Mouse (Mus musculus) E14TG2a.4 (cell line): ENCODE measurements around the gene Kif26b.

Experiments used
- CTCF ChIP-seq: conservative IDR thresholded peaks from 2 replicates; pipeline ENCODE4 v1.5.1; 2014; ENCODE audit warnings: low read length
- NANOG ChIP-seq: IDR thresholded peaks from 2 replicates; pipeline ENCODE4 v1.6.1; 2014; ENCODE audit warnings: borderline replicate concordance, low read length, mixed read lengths
- POU5F1 ChIP-seq: IDR thresholded peaks from 2 replicates; pipeline ENCODE4 v1.6.1; 2014; ENCODE audit warnings: low read length, borderline replicate concordance

DNA sequence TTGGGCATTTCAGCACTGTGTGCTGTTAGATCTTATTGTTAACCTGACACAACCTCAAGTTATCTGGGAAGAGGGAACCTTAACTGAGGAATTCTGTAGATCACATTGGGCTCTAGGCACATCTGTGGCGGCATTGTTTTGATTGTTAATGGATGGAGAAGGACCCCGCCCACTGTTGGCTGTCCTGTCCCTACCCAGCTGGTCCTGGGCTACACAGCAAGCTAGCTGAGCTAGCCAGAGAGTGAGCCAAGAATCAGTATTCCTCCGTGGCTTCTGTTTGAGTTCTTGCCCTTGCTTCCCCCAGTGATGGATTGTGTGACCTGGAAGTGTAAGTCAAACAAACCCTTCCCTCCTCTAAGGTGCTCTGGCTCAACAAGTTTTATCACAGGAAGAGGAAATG is 132.1 kb downstream of the Kif26b start:
- TF ChIP-seq CTCF (no peak), POU5F1 (no peak), NANOG (no peak)
